Mouse (Mus musculus) stomach, postnatal 0 days (tissue): ENCODE results near the gene Acss2.

Experiments used
- CTCF ChIP-seq: IDR thresholded peaks from 2 replicates; pipeline ENCODE4 v1.5.1; 2016; ENCODE audit warnings: antibody characterized with exemption, low read depth, mild to moderate bottlenecking, moderate library complexity
- EP300 ChIP-seq: optimal IDR thresholded peaks from 2 replicates; pipeline ENCODE3; 2016; ENCODE audit warnings: antibody characterized with exemption

DNA sequence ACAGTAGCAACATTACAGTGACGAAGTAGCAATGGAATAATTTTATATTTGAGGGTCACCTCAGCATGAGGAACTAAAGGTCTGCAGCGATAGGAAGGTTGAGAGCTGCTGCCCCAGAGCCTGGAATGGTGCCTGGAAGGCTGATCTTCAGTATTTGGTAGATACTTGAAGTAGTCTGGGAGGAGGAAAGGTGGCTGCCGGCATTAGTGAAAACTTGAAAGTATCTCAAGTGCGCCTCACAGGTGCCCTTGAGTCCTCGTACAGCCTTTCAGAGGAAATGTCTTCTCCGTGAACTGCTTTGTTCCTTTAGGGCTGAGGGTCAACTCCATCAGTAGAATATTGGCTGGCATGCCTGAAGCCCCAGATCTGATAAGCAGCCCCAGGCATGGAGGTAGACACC lies 77.8 kb downstream of the Acss2 start:
- TF ChIP-seq CTCF (no peak), EP300 (no peak)
